Comparison of ENCODE assay signal across 11 mouse cellular contexts in genomic region chr9:107369270-107370105, GRCm38 (mm10). TPM values are rescaled to one million over a fixed set of nuclear protein-coding genes. Genes with fewer than 3 reads are reported as not detected.
DNase-seq lines count a peak whose midpoint lies in the region; ATAC-seq and TF ChIP-seq lines count a peak whose summit lies in the region.
"Had no signal": no experiment of that assay in that cellular context is flagged by ENCODE, and none has a peak within 500 bp of the region (broad histone marks: within the 10 kb centered on the region; RNA-seq: fewer than 3 reads in every experiment).

No protein-coding gene starts in this region.

- TF ChIP-seq POLR2A in spleen, adult 2 months (IDR thresholded peaks at IDR 0.05; ENCODE audit: low read depth, low read length), result no peak

- no peak overlapping the region for H3K27ac ChIP-seq in kidney, postnatal 0 days
- H3K27ac ChIP-seq in spleen, adult 2 months (ENCODE audit: insufficient read depth, low read length), result peak overlapping the region; percentile 44; the same call in 1 of the 2 replicates
- H3K27ac ChIP-seq: embryonic facial prominence, embryonic 15.5 days had no signal

- DNase-seq in kidney, postnatal 0 days (ENCODE audit: low spot score), result peak; percentile 47
- no peak for DNase-seq in kidney, adult 11 months
- DNase-seq in liver, result peak; percentile 93
- no peak for DNase-seq in spleen, adult 2 months (ENCODE audit: low read depth in 1 of 2, low spot score in 2 of 2)
- DNase-seq in right cerebral cortex, postnatal 10 days (ENCODE audit: low spot score in 2 of 2), result no peak
- no peak for DNase-seq in layer of hippocampus, adult 9-11 months
- DNase-seq in gastrocnemius, postnatal 4 days (ENCODE audit: low spot score in 2 of 2), result no peak
- DNase-seq: kidney, postnatal 36 days; right cerebral cortex, postnatal 25 days had no signal

- no peak for TF ChIP-seq CTCF in kidney, postnatal 0 days (IDR thresholded peaks at IDR 0.05; ENCODE audit: low read depth)
- no peak for TF ChIP-seq CTCF in spleen, adult 2 months (IDR thresholded peaks at IDR 0.05; ENCODE audit: extremely low read depth, insufficient read depth, insufficient read length, insufficient replicate concordance)

- H3K4me1 ChIP-seq in kidney, postnatal 0 days (replicated peaks; ENCODE audit: insufficient read depth, low read length), result no peaks in the 10 kb centered on the region
- no peaks in the 10 kb centered on the region for H3K4me1 ChIP-seq in spleen, adult 2 months (ENCODE audit: control insufficient read depth, insufficient read depth, insufficient read length)
- H3K4me1 ChIP-seq: embryonic facial prominence, embryonic 15.5 days had no signal

- no peak for ATAC-seq in kidney, postnatal 0 days (replicated peaks; ENCODE audit: low FRiP score, low read depth)
- peak; percentile 51; the same call in 1 of the 2 replicates for ATAC-seq in common myeloid progenitor, adult 5-6 weeks (replicated peaks; ENCODE audit: low read depth, poor library complexity, severe bottlenecking)

- no peak overlapping the region for H3K9ac ChIP-seq in kidney, postnatal 0 days (ENCODE audit: low read depth, low read length)
- H3K9ac ChIP-seq: embryonic facial prominence, embryonic 15.5 days had no signal

- H3K4me3 ChIP-seq in kidney, postnatal 0 days (replicated peaks; ENCODE audit: low read depth, low read length), result no peak overlapping the region
- no peak overlapping the region for H3K4me3 ChIP-seq in spleen, adult 2 months (ENCODE audit: extremely low read depth, insufficient read depth, insufficient read length)
- H3K4me3 ChIP-seq: embryonic facial prominence, embryonic 15.5 days had no signal

- no peaks in the 10 kb centered on the region for H3K9me3 ChIP-seq in kidney, postnatal 0 days (replicated peaks; ENCODE audit: low read length)
- H3K9me3 ChIP-seq: embryonic facial prominence, embryonic 15.5 days had no signal

- no peaks in the 10 kb centered on the region for H3K36me3 ChIP-seq in kidney, postnatal 0 days (ENCODE audit: insufficient read depth, low read length)
- H3K36me3 ChIP-seq in spleen, adult 2 months (ENCODE audit: control insufficient read depth, insufficient read depth, low read length), result no peaks in the 10 kb centered on the region
- H3K36me3 ChIP-seq: embryonic facial prominence, embryonic 15.5 days had no signal

- no peaks in the 10 kb centered on the region for H3K27me3 ChIP-seq in kidney, postnatal 0 days (ENCODE audit: insufficient read depth, low read length)
- H3K27me3 ChIP-seq in spleen, adult 2 months (ENCODE audit: control insufficient read depth, insufficient read depth, low read length), result no peaks in the 10 kb centered on the region

- no peak overlapping the region for H3K4me2 ChIP-seq in kidney, postnatal 0 days (ENCODE audit: low read length)
- H3K4me2 ChIP-seq: embryonic facial prominence, embryonic 15.5 days had no signal

- 29% methylated on average over 10 of the region's 10 CpGs for WGBS in kidney, postnatal 0 days
- WGBS in spleen, adult 2 months, result 40% methylated on average over 10 of the region's 10 CpGs

RNA-seq across cellular contexts. Expression of gene 6430571L13Rik, which starts 29.1 kb away (rescaled TPM):
- polyA plus RNA-seq in kidney, postnatal 0 days (2015; fragmentation: Nextera tagmentation; extraction: Ambion mirVana), result 2.0 and 2.2 TPM in 2 replicates
- 0.23 and 0.44 TPM in 2 replicates for total RNA-seq in common myeloid progenitor, adult 5-6 weeks (2017)
- polyA plus RNA-seq in spleen, adult 2 months (2012; rRNA removed), result 0.29 and 0.50 TPM in 2 replicates
- 10 to 100 TPM; 16.9 to 18.1 TPM for total RNA-seq in gastrocnemius, postnatal 4 days (2021)

RNA-seq across cellular contexts. Expression of gene Cacna2d2, which starts 29.9 kb away (rescaled TPM):
- 0.64 TPM in 2 replicates for polyA plus RNA-seq in kidney, postnatal 0 days (2015; fragmentation: Nextera tagmentation; extraction: Ambion mirVana)
- 0.19 and 0.37 TPM in 2 replicates for total RNA-seq in common myeloid progenitor, adult 5-6 weeks (2017)
- polyA plus RNA-seq in spleen, adult 2 months (2012; rRNA removed), result 1.6 and 2.2 TPM in 2 replicates
- 1 to 10 TPM; 2.6 to 2.7 TPM for total RNA-seq in gastrocnemius, postnatal 4 days (2021)

RNA-seq across cellular contexts. Expression of gene Hemk1, which starts 31.3 kb away (rescaled TPM):
- polyA plus RNA-seq in kidney, postnatal 0 days (2015; fragmentation: Nextera tagmentation; extraction: Ambion mirVana), result 10.1 and 11.5 TPM in 2 replicates
- total RNA-seq in common myeloid progenitor, adult 5-6 weeks (2017), result 8.1 and 16.1 TPM in 2 replicates
- 11.0 and 12.2 TPM in 2 replicates for polyA plus RNA-seq in spleen, adult 2 months (2012; rRNA removed)
- 10 to 100 TPM; 14.0 to 14.5 TPM for total RNA-seq in gastrocnemius, postnatal 4 days (2021)

Comparison
In these comparisons a context has a peak if more than half of its experiments do, and no peak if none do; other contexts are left out.
1. DNase-seq: peak in kidney, postnatal 0 days (single experiment) and liver (single experiment); none in kidney, adult 11 months (single experiment), spleen, adult 2 months (0 of 2), right cerebral cortex, postnatal 10 days (0 of 2), layer of hippocampus, adult 9-11 months (single experiment) and gastrocnemius, postnatal 4 days (0 of 2).
2. RNA of gene 6430571L13Rik, which starts 29.1 kb away (total RNA-seq): 16.9 to 18.1 TPM in gastrocnemius, postnatal 4 days; 0.23 to 0.44 TPM in common myeloid progenitor, adult 5-6 weeks; every median in the first group is over 10 times any median in the second.